Mouse (Mus musculus): ENCODE measurements around the gene Stard10. TPM values are rescaled to one million over a fixed set of nuclear protein-coding genes. Genes with fewer than 3 reads are reported as not detected.

The Stard10 gene
- total RNA-seq, 2 experiments from 2014 or later, result 48.3 to 61.3 TPM

GRCm38 (mm10) chr7:101328621-101329158, 11.8 kb downstream of the Stard10 start:
- intact Hi-C loops (cut with DNase I), result no loop called here
- DNase-seq, result no peak

DNA sequence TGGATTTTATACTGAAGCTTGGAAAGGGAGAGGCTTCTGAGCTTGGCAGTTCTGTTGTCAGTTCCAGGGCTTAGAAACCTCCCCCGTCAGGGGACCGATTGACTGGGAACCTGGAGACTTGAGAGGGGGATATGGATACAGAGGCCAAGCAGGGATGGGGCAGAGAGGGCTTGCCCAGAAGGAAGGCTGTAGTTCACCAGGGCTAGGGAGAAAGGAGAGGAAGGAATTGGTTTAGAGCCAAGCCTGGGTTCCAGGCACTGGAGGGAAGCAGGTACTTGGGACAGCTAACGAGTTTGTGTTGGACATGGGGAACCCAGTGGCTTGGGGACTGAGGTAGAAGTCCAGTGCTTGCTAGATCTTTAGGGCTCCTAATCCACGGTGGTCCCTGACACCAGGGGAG, 12.7 kb downstream of the Stard10 start:
- intact Hi-C loops (cut with DNase I), result no loop called here
- DNase-seq, result no peak

DNA sequence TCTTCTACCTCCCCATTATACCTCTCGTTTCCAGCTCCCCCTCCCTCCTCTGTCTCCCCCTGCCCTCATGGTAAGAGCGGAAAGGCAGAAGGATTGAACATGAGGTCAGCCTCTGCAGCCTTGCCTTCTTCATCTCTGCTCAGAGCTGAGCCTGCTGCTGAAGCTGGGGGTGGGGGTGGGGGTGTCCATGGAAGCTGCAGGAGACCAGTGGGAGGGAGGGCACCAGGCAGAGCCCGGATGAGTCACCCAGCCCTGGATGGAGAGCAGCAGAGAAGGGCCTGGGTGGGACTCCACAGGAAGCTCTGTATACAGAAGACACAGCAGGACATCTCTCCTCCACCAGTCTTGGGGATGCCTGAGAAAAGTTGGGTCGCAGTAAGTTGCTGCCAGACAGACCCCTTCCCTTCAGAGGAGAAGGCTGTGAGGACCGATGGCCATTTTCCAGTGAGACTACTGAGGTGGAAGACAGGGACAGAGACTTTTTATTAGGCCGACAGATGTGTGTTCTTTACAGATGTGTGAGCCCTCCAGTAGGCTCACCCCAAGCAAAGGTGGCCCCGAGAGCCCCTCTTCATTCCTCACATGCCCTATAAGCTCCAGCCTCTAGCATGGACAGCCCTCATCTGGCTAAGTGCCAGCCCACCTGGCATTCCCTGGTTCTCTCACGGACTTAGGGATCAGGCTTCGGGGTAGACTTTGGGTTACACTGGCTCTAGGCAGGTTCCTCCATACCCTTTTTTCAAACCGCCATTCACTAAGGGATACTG, 13.4 kb downstream of the Stard10 start:
- DNase-seq, result no peak
- intact Hi-C loops (cut with DNase I), result no loop called here

DNA sequence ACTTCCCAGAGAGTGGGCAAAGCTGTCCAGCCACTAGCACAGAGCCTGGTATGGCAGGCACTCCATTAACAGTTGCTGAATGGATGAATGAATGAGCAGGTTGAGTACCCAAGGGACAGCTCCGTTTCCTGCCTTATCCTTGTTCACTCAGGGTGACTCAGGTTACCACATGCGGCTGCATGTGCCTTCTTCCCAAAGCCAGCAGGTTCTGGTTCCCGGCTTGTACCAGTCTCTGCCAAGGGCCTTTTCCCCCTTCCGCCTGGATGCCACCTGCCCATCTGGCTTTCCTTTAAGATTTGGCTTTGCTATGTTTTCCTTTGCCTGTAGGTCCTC, 13.9 kb downstream of the Stard10 start:
- intact Hi-C loops (cut with DNase I), result no loop called here
- DNase-seq, result no peak

DNA sequence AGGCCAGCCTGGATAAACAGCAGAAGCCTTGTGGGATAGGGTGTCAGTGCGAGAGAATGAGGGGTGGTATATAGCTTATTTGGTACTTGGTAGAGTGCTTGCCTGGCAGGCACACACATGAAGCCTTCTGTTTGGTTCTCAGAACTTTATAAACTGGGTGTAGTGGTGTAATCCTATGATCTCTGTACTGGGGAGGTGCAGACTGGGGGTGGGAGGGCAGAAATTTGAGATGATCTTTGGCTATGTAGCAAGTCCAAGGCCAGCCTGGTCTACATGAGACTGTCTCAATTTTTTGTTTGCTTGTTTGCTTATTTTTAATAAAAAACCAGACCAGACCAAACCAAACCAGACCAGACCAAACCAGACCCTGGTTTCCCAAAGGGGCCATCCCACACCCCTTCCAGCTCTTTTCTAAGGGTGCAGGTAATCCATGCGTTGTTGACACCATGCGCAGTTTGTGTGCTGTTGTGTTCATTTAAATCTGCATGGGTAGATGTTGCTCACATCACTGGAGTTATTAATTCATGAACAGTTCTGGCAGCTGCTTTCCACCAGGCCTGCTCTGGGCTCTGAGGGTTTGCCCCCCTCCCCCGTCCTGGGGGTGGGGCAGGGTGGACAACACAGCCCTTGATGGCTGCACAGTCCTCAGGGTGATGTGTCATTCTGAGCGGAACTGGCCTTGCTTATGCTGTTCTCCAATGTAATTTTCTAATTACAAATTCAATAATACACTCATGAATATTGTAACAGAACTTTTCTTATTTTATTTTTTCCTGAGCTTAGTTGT, 15.4 kb downstream of the Stard10 start:
- intact Hi-C loops (cut with DNase I), result no loop called here
- no peak for DNase-seq

DNA sequence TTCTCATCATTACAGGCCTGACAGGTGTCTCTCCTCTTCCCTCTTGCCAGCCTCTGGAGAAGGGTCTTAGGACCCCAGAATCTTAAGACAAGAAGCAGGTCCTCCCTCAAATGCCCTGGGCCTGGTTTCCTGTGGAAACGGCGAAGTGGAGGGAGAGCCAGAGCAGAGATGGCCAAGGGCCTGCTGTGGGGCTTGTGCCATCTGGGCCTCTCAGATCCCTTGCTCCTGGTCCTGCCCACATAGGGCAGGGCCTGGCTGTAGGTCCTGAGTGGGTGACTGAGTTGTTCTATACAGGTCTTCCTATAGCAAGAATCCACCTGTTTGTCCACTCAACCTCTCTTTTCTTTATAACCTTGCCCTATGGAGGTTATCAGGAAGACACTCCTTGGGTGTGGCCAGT, 18.3 kb downstream of the Stard10 start:
- no peak for DNase-seq
- intact Hi-C loops (cut with DNase I), result no loop called here

- no peak for DNase-seq
- intact Hi-C loops (cut with DNase I), result no loop called here
Measured at GRCm38 (mm10) chr7:101336686-101337085, 19.8 kb downstream of the Stard10 start.

GRCm38 (mm10) chr7:101337401-101337800, 20.5 kb downstream of the Stard10 start:
- no peak for DNase-seq
- intact Hi-C loops (cut with DNase I), result no loop called here

- intact Hi-C loops (cut with DNase I), result no loop called here
- no peak for DNase-seq
Measured at GRCm38 (mm10) chr7:101341405-101341804, 24.5 kb downstream of the Stard10 start.

- intact Hi-C loops (cut with DNase I), result no loop called here
- no peak for DNase-seq
Measured at GRCm38 (mm10) chr7:101343135-101343534, 26.2 kb downstream of the Stard10 start.

DNA sequence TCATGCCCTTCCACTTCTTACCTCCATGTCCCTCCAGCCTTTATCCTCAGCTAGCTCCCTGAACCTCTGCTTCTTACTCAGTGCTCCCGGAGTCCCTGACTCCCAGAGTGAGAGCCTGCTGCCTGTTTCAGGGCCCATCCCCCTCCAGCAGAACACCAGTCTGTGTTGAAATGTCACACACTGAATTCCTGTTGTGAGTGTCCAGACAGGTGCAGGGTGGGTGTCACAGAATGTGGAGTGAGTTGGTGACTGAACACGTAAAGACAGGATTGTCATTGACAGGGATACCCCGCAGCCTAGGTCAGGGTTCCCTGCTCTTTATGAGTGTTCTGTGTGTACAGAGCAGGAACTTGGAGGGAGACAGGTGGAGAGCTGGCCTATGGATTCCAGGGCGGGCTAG, 28.0 kb downstream of the Stard10 start:
- no peak for DNase-seq
- intact Hi-C loops (cut with DNase I), result no loop called here

- intact Hi-C loops (cut with DNase I), result no loop called here
- DNase-seq, result no peak
Measured at GRCm38 (mm10) chr7:101346991-101347390, 30.1 kb downstream of the Stard10 start.

DNA sequence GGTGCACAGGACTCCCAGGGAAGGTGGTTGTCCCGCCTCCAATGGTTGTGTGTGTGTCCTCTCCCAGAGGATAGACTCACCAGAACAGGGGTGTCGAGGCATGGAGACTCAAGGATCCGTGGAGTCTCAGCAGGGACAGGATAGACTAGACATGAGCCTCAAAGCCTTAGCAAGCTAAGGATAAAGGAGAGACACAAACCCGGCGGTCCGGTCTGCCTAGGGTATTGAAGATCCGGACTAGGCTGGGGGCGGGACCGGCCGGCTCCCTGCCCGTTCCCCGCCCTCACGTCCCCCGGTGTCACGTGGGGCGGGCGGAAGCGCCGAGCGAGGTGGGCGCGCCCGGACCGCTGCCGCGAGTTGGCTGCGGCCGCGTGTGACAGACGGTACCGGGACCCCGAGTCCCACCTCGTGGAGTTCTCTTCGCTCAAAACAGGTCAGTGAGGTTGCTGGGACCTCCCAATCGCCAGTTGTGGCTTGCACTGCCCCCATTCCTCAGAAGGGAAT, 30.9 kb downstream of the Stard10 start, which contains the start of gene Arap1:
Gene Arap1 (plus strand): TSS at position 301 of the 504 bp plus-strand sequence.
- peak; percentile 71 to 73 for DNase-seq
- intact Hi-C loops (cut with DNase I), result no loop called here

- no peak for DNase-seq
- intact Hi-C loops (cut with DNase I), result no loop called here
Measured at GRCm38 (mm10) chr7:101348312-101348711, 31.4 kb downstream of the Stard10 start.

DNA sequence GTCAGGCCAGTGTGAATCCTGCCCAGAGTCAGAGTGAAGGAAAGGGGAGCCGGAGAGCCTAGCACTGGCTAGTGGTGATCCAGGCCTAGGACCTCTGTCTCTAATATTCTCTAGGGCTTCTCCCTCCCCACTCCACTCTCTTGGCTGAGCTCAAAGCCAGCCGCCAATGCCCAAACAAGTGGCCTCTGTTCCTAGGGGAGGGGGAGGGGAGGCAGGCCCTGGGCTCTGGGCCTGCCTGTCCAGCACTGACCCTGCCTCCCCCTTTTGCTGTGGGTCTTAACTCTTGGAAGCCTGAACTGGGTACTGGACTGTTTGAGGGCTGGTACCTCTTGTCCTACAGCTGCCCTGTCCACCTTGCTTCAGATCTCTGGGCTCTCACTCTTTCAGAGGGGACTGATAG, 33.0 kb downstream of the Stard10 start:
- intact Hi-C loops (cut with DNase I), result no loop called here

GRCm38 (mm10) chr7:101352404-101352803, 35.5 kb downstream of the Stard10 start:
- intact Hi-C loops (cut with DNase I), result no loop called here

More for the DNA sequence above, 33.0 kb downstream of the Stard10 start:
- no peak for DNase-seq

GRCm38 (mm10) chr7:101354423-101354822, 37.5 kb downstream of the Stard10 start:
- DNase-seq, result no peak
- intact Hi-C loops (cut with DNase I), result no loop called here

More at GRCm38 (mm10) chr7:101352404-101352803, 35.5 kb downstream of the Stard10 start:
- no peak for DNase-seq

DNA sequence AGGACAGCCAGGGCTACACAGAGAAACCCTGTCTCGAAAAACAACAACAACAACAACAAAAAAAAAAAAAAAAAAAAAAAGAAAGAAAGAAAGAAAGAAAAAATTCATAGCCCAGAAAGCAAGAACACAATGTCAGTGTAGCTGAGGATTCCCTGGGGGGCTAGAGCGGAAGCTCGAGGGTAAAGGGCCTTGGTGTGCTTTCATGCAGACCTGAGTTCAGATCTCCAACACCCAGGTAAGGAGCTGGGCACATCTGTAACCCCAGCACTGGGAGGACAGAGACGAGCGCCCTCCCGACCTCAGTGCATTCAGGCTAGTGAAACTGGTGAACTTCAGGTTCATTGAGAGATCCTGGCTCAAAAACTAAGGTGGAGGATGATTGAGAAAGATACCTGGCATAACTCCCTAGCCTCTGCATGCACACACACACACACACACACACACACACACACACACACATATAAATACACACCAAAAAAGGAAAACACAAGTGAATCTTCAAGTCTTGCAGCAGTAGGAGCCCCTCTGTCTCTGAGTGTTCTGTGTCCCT, 38.7 kb downstream of the Stard10 start:
- no peak for DNase-seq
- intact Hi-C loops (cut with DNase I), result no loop called here

DNA sequence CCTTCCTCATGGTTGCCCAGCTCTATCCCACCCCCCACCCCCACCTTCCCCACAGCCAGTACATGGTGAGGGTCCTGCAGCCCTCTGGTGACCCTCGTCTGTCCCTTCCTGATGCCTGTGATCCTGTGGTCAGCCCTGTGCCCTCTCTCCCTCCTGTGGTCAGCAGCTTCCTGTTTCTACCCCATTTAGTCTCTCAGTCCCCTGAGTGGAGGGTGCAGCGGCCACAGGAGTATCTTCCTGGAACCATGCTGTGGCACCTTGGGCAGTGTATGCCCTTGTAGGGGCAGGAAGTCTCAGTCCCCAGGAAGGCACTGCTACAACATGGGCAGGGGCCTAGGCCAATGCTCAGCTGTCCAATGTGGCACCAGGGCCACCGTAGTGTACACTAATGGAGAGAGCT, 40.0 kb downstream of the Stard10 start:
- intact Hi-C loops (cut with DNase I), result no loop called here

GRCm38 (mm10) chr7:101360406-101360805, 43.5 kb downstream of the Stard10 start:
- no peak for DNase-seq
- intact Hi-C loops (cut with DNase I), result no loop called here

More for the DNA sequence above, 40.0 kb downstream of the Stard10 start:
- DNase-seq, result no peak

DNA sequence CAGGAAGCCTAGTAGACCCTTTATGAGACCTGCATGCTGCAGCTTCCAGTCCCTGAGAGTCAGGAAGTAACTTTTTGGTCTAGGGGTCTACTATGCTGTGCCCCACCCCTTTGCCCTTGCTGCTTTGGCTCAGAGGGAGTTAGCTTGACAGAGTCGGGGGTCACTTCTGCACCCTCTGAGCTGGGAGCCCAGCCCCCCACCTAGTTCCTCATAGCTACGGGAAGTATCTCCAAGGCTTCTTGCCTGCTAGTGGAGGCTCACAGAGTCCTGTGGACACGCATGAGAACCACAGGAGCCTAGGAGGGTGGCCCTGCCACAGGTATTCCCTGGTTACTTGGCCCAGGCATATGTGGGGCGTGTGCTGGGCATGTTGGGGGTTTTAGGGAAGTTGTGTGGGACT, 44.1 kb downstream of the Stard10 start:
- DNase-seq, result no peak
- intact Hi-C loops (cut with DNase I), result no loop called here
